Mouse (Mus musculus) G1E (cell line): ENCODE results near the gene Tspyl1. TPM values are rescaled to one million over a fixed set of nuclear protein-coding genes. Genes with fewer than 3 reads are reported as not detected.
"Not testable (repeated sequence)": the region's sequence is repeated elsewhere in the genome, so short reads cannot be mapped to it uniquely, and the experiment has no call there.

Experiments used
- ATAC-seq: 2 replicates; pipeline ENCODE4 v1.8.0; 2016; ENCODE audit warnings: mild to moderate bottlenecking; ENCODE audit not compliant: insufficient number of reproducible peaks, poor library complexity, low FRiP score, severe bottlenecking; ENCODE audit errors: extremely low read depth
- DNase-seq: peaks from one replicate; pipeline ENCODE4 v3.0.0; 2012; ENCODE audit warnings: low spot score
- H3K27me3 ChIP-seq: 2 replicates; pipeline ENCODE4 v1.6.1; 2012; ENCODE audit warnings: mild to moderate bottlenecking, low read length, inconsistent platforms; ENCODE audit not compliant: insufficient read depth
- H3K36me3 ChIP-seq: replicated peaks from 2 replicates; pipeline ENCODE3; 2012; ENCODE audit warnings: mild to moderate bottlenecking, inconsistent platforms
- H3K4me1 ChIP-seq: 2 replicates; pipeline ENCODE4 v1.6.1; 2012; ENCODE audit warnings: low read depth, low read length, inconsistent platforms, mixed read lengths; ENCODE audit not compliant: insufficient read depth
- H3K4me3 ChIP-seq: 2 replicates; pipeline ENCODE4 v1.5.1; 2012; ENCODE audit warnings: low read depth, mild to moderate bottlenecking, inconsistent platforms, low read length, moderate library complexity, mixed read lengths
- H3K9me3 ChIP-seq: replicated peaks from 2 replicates; pipeline ENCODE4 v1.6.1; 2012; ENCODE audit warnings: inconsistent platforms
- CTCF ChIP-seq: IDR thresholded peaks from 2 replicates; pipeline ENCODE4 v1.5.1; 2012; ENCODE audit warnings: low read depth, low read length, inconsistent platforms, mixed read lengths
- GATA1 ChIP-seq: IDR thresholded peaks from 2 replicates; pipeline ENCODE4 v1.6.1; 2012; ENCODE audit warnings: borderline replicate concordance, low read length, inconsistent platforms, mixed read lengths
- GATA2 ChIP-seq: IDR thresholded peaks from 2 replicates; pipeline ENCODE4 v1.6.1; 2012; ENCODE audit warnings: low read depth, low read length, inconsistent platforms, borderline replicate concordance
- POLR2AphosphoS5 ChIP-seq: IDR thresholded peaks from 2 replicates; pipeline ENCODE4 v1.6.1; 2012; ENCODE audit warnings: low read depth, low read length, inconsistent platforms; ENCODE audit not compliant: insufficient replicate concordance
- TAL1 ChIP-seq: conservative IDR thresholded peaks from 2 replicates; pipeline ENCODE4 v1.6.1; 2012; ENCODE audit warnings: low read depth, low read length, inconsistent platforms, mixed read lengths
- polyA plus RNA-seq: library from polyadenylated mRNA; stranded (reverse); fragments of >175 nt; gene quantifications from 2 replicates; pipeline ENCODE4 v1.2.3, GENCODE M21; 2012
- total RNA-seq, 2 experiments: library from RNA; stranded (forward) in 1 of 2; stranded (reverse) in 1 of 2; fragments of 200-1000 nt in 1 of 2; fragments of >200 nt in 1 of 2; fragmentation: Nextera tagmentation in 1 of 2; gene quantifications; 2 replicates each; pipeline ENCODE4 v1.2.3; 2014 to 2017

The Tspyl1 gene
- total and polyA plus RNA-seq, 3 experiments: 19.6 to 43.5 (median 41.1) TPM

GRCm38 (mm10) chr10:34244745-34245144 lies 37.2 kb upstream of the Tspyl1 start:
- no peak overlapping the region for H3K4me3 ChIP-seq
- no peaks in the 10 kb centered on the region for H3K9me3 ChIP-seq
- H3K27me3 ChIP-seq: no peaks in the 10 kb centered on the region
- ATAC-seq (no peak), DNase-seq (no peak)
- no peak for TF ChIP-seq CTCF
- TF ChIP-seq TAL1: no peak
- TF ChIP-seq POLR2AphosphoS5: no peak
- no peak for TF ChIP-seq GATA1
- TF ChIP-seq GATA2: no peak
- no peaks in the 10 kb centered on the region for H3K36me3 ChIP-seq
- H3K4me1 ChIP-seq: no peaks in the 10 kb centered on the region

GRCm38 (mm10) chr10:34246106-34246505 lies 35.9 kb upstream of the Tspyl1 start:
- no peaks in the 10 kb centered on the region for H3K36me3 ChIP-seq
- no peak overlapping the region for H3K4me3 ChIP-seq
- TF ChIP-seq TAL1: no peak
- no peak for TF ChIP-seq POLR2AphosphoS5
- TF ChIP-seq CTCF: no peak
- no peak for TF ChIP-seq GATA2
- no peak for TF ChIP-seq GATA1
- no peak for DNase-seq
- ATAC-seq: no peak
- no peaks in the 10 kb centered on the region for H3K9me3 ChIP-seq
- no peaks in the 10 kb centered on the region for H3K27me3 ChIP-seq
- no peaks in the 10 kb centered on the region for H3K4me1 ChIP-seq

DNA sequence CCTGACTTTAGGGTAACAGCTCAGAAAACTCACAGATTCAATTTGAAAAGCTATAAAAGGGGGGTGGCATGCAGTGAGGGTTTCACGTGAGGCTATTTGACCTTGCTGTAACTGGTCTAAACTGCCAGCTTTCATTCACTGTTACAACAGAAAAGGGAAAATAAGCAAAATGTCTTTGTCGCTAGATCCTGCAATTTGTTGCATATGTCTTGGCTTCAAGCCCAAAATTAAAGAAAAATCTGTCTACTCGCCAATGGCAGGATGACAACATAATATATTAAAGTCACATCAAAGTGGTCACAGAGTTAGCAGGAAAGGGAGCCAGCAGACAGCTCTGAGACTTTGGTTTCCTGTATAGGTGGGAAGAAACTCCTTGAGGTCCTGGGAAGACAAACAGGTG lies 34.2 kb upstream of the Tspyl1 start:
- DNase-seq (no peak), ATAC-seq (no peak)
- no peaks in the 10 kb centered on the region for H3K27me3 ChIP-seq
- H3K4me3 ChIP-seq: no peak overlapping the region
- TF ChIP-seq POLR2AphosphoS5 (no peak), GATA2 (no peak), CTCF (no peak), GATA1 (no peak)
- H3K4me1 ChIP-seq: no peaks in the 10 kb centered on the region
- no peaks in the 10 kb centered on the region for H3K9me3 ChIP-seq
- no peaks in the 10 kb centered on the region for H3K36me3 ChIP-seq

DNA sequence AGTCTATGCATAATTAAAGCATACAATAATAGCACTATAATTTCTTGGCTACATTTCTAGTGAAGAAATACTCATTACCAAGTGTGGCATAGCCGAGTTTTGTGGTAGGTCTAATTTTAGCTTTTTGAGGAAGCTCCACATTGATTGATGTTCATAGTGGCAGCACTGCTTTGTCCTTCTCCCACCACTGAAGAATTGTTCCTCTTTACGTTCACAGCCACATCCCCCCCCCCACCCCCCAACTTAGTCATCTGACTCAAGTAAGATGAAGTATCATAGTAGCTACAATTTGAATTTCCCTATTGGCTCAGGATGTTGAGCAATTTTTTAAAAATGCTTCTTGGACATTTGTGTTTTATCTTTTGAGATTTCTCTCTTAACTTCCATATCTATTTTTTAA lies 32.4 kb upstream of the Tspyl1 start:
- TF ChIP-seq GATA2 (no peak), GATA1 (no peak), CTCF (no peak), TAL1 (no peak), POLR2AphosphoS5 (no peak)
- no peak for ATAC-seq
- Histone ChIP-seq H3K4me1 (no peaks in the 10 kb centered on the region), H3K4me3 (no peak overlapping the region), H3K9me3 (no peaks in the 10 kb centered on the region), H3K27me3 (no peaks in the 10 kb centered on the region), H3K36me3 (no peaks in the 10 kb centered on the region)
- no peak for DNase-seq

- not testable (repeated sequence) for H3K4me3 ChIP-seq, H3K36me3 ChIP-seq, ATAC-seq, H3K27me3 ChIP-seq, H3K4me1 ChIP-seq, DNase-seq, H3K9me3 ChIP-seq
These were observed 29.2 kb upstream of the Tspyl1 start for GRCm38 (mm10) chr10:34252833-34253232.

GRCm38 (mm10) chr10:34265106-34265505 lies 16.9 kb upstream of the Tspyl1 start:
- TF ChIP-seq CTCF (no peak), GATA1 (no peak), POLR2AphosphoS5 (no peak), GATA2 (no peak), TAL1 (no peak)

More at GRCm38 (mm10) chr10:34265106-34265505, 16.9 kb upstream of the Tspyl1 start:
- no peaks in the 10 kb centered on the region for H3K9me3 ChIP-seq
- H3K36me3 ChIP-seq: no peaks in the 10 kb centered on the region
- DNase-seq (no peak), ATAC-seq (no peak)
- H3K4me1 ChIP-seq: peaks cover 4% of the 10 kb centered on the region; the same call in 1 of the 2 replicates
- H3K27me3 ChIP-seq: no peaks in the 10 kb centered on the region; the same call in 1 of the 2 replicates
- H3K4me3 ChIP-seq: no peak overlapping the region
